Mouse (Mus musculus): ENCODE measurements around the gene Hrh2. TPM values are rescaled to one million over a fixed set of nuclear protein-coding genes. Genes with fewer than 3 reads are reported as not detected.

Hrh2 gene
- total RNA-seq (2022): under 1 TPM; 0.60 to 0.75 (median 0.64) TPM

DNA sequence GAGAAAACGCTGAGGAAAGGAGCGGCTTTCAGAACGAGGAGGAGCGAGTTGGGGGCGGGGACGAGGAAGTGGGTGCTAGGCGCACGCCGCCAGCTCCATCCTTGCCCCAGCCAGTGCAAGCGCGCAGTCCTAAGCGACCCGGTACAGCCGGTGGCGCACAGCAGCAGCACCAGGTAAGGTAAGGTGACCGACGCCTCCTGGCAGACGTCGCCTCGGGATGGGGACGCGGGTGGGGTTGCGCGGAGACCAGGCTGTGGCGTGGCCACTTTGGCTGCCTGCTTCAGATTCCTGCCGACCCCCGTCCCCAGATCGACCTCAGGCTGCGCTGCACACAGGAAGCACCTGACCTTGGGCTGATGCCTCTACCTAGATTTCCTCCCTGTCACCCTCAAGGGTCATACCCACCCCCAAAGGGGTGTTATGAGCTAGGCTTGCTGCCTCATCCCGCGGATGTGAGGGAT is at the start of gene Hrh2:
TSS of gene Hrh2 (plus strand) at position 109 of the 461 bp plus-strand sequence.
- no peak for DNase-seq (ENCODE audit: low spot score)

DNA sequence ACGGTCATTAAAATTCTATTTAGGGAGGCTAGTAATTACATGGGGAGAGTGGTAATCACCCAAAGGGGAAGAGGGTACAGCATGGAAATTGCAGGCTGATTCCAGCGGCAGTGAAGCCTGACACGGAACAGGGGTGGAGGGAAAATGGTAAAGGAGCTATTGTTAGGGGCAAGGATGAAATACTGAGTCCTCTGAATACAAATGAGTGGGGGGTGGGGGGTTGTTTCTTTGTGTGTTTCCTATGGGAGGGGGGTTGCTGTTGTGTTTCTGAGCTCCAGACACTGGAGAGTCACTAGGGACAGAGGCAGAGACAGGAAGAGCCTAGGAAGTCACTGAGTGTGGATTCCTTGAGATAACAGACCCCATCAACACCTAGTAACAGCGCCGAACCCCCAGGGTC is 48.1 kb upstream of the Hrh2 start:
- no peak for DNase-seq (ENCODE audit: low spot score)

GRCm38 (mm10) chr13:54144624-54145023 is 47.3 kb upstream of the Hrh2 start:
- no peak for DNase-seq (ENCODE audit: low spot score)

- DNase-seq (ENCODE audit: low spot score): no peak
These were observed 44.6 kb upstream of the Hrh2 start for GRCm38 (mm10) chr13:54147328-54147727.

- no peak for DNase-seq (ENCODE audit: low spot score)
These were observed 39.5 kb upstream of the Hrh2 start for GRCm38 (mm10) chr13:54152421-54152820.

GRCm38 (mm10) chr13:54152911-54153310 is 39.0 kb upstream of the Hrh2 start:
- DNase-seq (ENCODE audit: low spot score): no peak

DNA sequence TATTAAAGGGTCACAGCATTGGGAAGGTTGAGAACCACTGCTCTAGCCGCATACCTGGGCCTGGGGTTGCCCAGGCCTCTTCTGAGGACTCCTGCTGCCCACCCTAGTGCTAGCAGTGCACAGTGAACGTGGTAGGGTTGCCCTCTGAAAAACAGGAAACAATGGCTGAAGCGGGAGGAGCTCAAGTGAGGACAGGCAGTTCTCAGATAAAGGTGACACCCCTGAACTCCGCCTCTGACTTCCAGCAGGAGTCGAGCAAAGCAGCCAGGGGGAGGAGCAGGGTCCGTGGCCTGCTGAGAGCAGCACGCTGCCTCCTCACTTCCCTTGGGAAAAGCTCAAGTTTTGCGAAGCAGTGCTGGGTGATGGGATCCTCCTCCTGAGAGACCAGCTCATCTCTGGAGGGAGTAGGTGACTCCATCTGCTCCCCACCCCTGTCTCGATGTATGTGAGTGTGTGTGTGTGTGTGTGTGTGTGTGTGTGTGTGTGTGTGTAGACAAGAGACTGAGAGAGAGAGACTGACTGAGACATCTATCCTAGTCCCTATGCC is 38.2 kb upstream of the Hrh2 start:
- DNase-seq (ENCODE audit: low spot score): no peak

GRCm38 (mm10) chr13:54155822-54156221 is 36.1 kb upstream of the Hrh2 start:
- no peak for DNase-seq (ENCODE audit: low spot score)

DNA sequence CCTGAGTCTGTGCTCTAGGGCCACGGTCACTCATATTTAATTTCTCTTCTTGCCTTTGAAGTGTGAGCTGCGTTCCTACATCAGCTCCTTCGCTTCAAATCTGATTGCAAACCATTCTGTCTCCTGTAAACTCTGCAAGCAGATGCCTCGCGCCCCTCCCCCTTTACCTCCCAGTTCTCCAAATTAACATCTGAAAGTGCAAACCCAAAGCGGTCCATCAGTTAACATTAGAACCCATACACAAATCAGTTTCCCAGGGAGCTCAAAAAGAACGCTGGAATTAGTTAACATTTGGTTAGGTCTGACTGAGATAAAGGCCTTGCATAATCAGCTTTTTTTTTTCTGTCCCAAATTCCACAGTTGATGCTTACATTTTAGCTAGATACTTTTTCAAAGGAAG is 32.7 kb upstream of the Hrh2 start:
- DNase-seq (ENCODE audit: low spot score): no peak

DNA sequence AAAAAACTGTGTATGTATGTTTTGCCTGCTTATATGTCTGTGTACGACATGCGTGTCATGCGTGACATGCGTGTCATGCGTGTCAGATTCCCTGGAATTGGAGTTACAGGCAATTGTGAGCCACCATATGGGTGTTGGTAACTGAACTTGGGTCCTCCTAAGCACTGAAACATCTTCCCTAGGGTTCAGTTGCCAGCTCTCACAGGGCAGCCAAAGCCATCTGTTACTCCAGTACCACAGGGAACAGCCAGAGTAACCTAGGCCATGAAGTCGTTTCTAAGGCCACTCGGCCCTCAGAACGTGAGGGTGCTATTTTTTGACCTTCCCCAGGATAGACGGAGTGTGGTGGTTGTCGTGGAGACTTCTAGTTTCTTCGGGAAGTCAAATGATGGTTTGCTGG is 32.2 kb upstream of the Hrh2 start:
- no peak for DNase-seq (ENCODE audit: low spot score)

- DNase-seq (ENCODE audit: low spot score): no peak
These were observed 31.4 kb upstream of the Hrh2 start for GRCm38 (mm10) chr13:54160546-54160945.

- no peak for DNase-seq (ENCODE audit: low spot score)
These were observed 30.4 kb upstream of the Hrh2 start for GRCm38 (mm10) chr13:54161514-54161913.

DNA sequence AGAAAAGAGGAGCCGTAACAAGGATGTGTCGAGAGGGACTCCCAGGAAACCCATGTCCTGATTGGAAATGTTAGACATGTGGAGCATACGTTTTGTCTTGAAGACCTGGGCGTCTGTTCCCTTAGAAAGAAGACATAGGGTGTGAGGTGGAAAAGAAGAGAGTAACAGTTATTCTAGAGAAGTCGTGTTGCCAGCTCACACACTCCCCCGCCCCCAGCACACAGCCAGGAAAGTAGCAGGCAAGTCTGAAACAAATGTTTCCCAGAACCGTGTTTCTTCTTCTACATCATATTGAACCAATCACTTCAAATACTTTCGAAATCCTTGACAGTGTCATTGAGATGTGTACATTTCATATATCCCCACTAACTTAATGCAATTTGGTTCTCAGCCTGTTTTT is 28.6 kb upstream of the Hrh2 start:
- DNase-seq (ENCODE audit: low spot score): no peak

- no peak for DNase-seq (ENCODE audit: low spot score)
These were observed 27.5 kb upstream of the Hrh2 start for GRCm38 (mm10) chr13:54164462-54164861.

DNA sequence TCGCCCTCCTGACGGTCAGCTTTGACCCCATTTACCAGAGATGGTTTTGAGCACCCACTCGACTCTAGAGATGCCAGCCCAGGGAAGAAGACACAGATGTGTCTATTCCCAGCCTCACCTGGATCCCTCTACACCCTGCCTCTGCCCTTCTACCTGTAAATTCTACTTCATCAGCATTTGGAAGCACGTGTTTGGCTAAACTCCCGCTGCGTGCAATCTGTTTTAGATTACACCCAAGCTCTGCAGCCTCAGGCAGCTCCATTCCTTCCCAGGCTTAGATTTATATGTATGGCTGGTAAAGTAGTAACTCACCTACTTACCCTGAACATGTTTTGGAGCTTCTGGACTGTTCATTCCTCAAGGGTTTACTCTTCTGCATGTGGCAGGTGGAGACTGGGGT is 26.9 kb upstream of the Hrh2 start:
- no peak for DNase-seq (ENCODE audit: low spot score)

DNA sequence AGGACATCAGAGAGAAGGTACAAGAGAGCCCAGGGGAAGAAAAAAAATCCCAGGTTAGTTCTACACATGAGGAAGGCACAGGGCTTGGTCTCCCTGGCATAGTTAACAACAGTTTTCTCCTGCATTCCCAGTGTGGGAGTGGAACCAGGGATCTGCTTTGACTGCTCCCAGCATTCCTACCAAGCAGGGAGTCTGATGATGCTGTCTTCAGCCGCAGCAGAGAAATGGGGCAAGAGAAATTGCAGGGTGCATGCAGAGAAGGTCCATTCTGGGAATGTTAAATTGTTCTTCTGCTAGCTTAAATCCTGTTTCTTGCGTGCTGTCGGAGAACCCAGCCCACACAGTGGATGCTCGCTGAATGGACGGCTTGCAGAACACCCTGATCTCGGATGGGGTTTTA is 26.2 kb upstream of the Hrh2 start:
- no peak for DNase-seq (ENCODE audit: low spot score)

GRCm38 (mm10) chr13:54167036-54167435 is 24.9 kb upstream of the Hrh2 start:
- DNase-seq (ENCODE audit: low spot score): no peak

- no peak for DNase-seq (ENCODE audit: low spot score)
These were observed 23.3 kb upstream of the Hrh2 start for GRCm38 (mm10) chr13:54168675-54169074.

DNA sequence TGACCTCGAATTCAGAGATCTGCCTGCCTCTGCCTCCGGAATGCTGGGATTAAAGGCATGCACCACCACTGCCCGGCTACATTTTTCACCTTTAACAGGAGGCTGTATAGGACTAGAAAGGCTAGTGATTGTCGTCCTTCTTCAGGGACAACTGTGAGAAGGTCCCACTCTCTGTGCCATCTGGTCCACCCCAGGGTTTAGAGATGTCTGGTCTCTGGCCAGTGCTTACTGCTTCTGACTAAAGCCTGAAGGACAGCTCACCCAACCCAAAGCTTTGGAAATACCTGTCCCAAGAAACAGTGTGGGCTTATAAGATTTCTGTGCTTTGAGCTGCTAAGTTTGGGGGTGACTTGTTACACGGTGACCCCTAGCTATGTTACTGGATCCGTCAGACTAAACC is 21.6 kb upstream of the Hrh2 start:
- no peak for DNase-seq (ENCODE audit: low spot score)

DNA sequence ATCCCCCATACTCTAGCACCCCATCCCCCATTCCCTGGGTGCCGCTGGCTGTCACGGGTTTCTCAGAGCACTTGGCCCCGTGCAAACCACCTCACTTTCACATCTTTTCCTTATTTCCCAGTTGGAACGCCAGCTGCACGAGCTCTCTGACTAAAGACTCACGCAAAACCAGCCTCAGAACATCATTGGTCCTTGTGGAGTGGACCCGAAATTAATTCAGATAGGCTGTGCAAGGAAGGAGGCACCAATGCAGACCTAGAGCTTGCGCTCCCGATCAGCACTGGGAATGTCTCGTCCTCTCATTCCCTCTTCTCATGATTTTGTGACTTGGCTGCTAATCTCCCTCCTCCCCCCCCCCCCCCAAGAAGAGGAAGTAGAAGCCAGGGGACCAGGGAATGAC is 20.6 kb upstream of the Hrh2 start:
- no peak for DNase-seq (ENCODE audit: low spot score)

GRCm38 (mm10) chr13:54171761-54172160 is 20.2 kb upstream of the Hrh2 start:
- DNase-seq (ENCODE audit: low spot score): no peak

- no peak for DNase-seq (ENCODE audit: low spot score)
These were observed 18.0 kb upstream of the Hrh2 start for GRCm38 (mm10) chr13:54173941-54174340.

GRCm38 (mm10) chr13:54174703-54175102 is 17.2 kb upstream of the Hrh2 start:
- DNase-seq (ENCODE audit: low spot score): no peak

DNA sequence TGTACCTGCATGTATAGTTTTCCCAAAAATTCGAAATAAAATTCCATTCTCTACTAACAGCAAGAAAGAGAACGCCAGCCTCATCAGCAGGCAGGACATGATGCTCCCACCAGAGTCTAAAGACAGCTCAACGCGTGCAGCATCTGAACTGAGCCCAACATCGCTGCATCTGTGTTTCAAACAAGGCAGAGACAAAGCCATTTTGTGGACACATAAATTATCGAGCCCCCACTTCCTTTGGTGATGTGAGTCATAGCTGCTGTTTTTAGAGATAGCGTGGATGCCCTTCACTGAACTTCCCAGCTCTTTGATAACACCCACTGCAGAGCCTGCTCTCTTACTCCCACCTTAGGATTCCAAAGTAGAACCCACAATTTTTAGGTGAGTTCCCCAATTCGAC is 16.5 kb upstream of the Hrh2 start:
- DNase-seq (ENCODE audit: low spot score): no peak
